Mouse (Mus musculus): ENCODE data around the gene Gli1. TPM values are rescaled to one million over a fixed set of nuclear protein-coding genes. Genes with fewer than 3 reads are reported as not detected.

Gene Gli1
- polyA plus RNA-seq, 1 experiment from 2014 or later: 4.2 TPM

GRCm38 (mm10) chr10:127297015-127297871 is 44.5 kb downstream of the Gli1 start:
- ATAC-seq (no peak), DNase-seq (ENCODE audit: low spot score) (no peak)
- no peak for TF ChIP-seq CTCF (IDR thresholded peaks at IDR 0.05)
- no peak for TF ChIP-seq EP300 (IDR thresholded peaks at IDR 0.05)
- Histone ChIP-seq H3K4me3 (ENCODE audit: low read depth, low read length) (no peak overlapping the region), H3K9me3 (ENCODE audit: low read length) (no peaks in the 10 kb centered on the region), H3K4me2 (replicated peaks; ENCODE audit: low read depth, low read length) (no peak overlapping the region), H3K27ac (ENCODE audit: low read length) (no peak overlapping the region), H3K9ac (replicated peaks; ENCODE audit: low read depth) (no peak overlapping the region), H3K36me3 (ENCODE audit: insufficient read depth, low read length) (peaks cover 36% of the 10 kb centered on the region), H3K4me1 (ENCODE audit: insufficient read depth, low read depth, low read length) (no peaks in the 10 kb centered on the region), H3K27me3 (replicated peaks; ENCODE audit: insufficient read depth, low read length) (no peaks in the 10 kb centered on the region)
- 91% methylated on average over 13 of the region's 16 CpGs for WGBS

GRCm38 (mm10) chr10:127295986-127296794 is 45.6 kb downstream of the Gli1 start:
- H3K4me3 ChIP-seq (ENCODE audit: low read depth, low read length): no peak overlapping the region
- H3K27me3 ChIP-seq (replicated peaks; ENCODE audit: insufficient read depth, low read length): no peaks in the 10 kb centered on the region
- TF ChIP-seq EP300 (IDR thresholded peaks at IDR 0.05): no peak
- TF ChIP-seq CTCF (IDR thresholded peaks at IDR 0.05): no peak
- no peak overlapping the region for H3K27ac ChIP-seq (ENCODE audit: low read length)
- H3K4me2 ChIP-seq (replicated peaks; ENCODE audit: low read depth, low read length): no peak overlapping the region
- no peaks in the 10 kb centered on the region for H3K9me3 ChIP-seq (ENCODE audit: low read length)
- DNase-seq (ENCODE audit: low spot score): no peak
- H3K36me3 ChIP-seq (ENCODE audit: insufficient read depth, low read length): peaks cover 32% of the 10 kb centered on the region
- H3K9ac ChIP-seq (replicated peaks; ENCODE audit: low read depth): no peak overlapping the region
- peaks cover 9% of the 10 kb centered on the region for H3K4me1 ChIP-seq (ENCODE audit: insufficient read depth, low read depth, low read length)
- no peak for ATAC-seq
- 83% methylated on average over 24 of the region's 24 CpGs for WGBS

GRCm38 (mm10) chr10:127294895-127295510 is 46.8 kb downstream of the Gli1 start:
- no peak for ATAC-seq
- H3K36me3 ChIP-seq (ENCODE audit: insufficient read depth, low read length): peaks cover 27% of the 10 kb centered on the region
- WGBS: 86% methylated on average over 10 of the region's 10 CpGs

GRCm38 (mm10) chr10:127293590-127294113 is 48.1 kb downstream of the Gli1 start:
- 85% methylated on average over 3 of the region's 3 CpGs for WGBS
- no peak overlapping the region for H3K27ac ChIP-seq (ENCODE audit: low read length)
- ATAC-seq (no peak), DNase-seq (ENCODE audit: low spot score) (no peak)
- no peak overlapping the region for H3K9ac ChIP-seq (replicated peaks; ENCODE audit: low read depth)
- no peaks in the 10 kb centered on the region for H3K27me3 ChIP-seq (replicated peaks; ENCODE audit: insufficient read depth, low read length)
- no peaks in the 10 kb centered on the region for H3K9me3 ChIP-seq (ENCODE audit: low read length)
- peaks cover 22% of the 10 kb centered on the region for H3K36me3 ChIP-seq (ENCODE audit: insufficient read depth, low read length)
- H3K4me1 ChIP-seq (ENCODE audit: insufficient read depth, low read depth, low read length): peaks cover 15% of the 10 kb centered on the region
- H3K4me3 ChIP-seq (ENCODE audit: low read depth, low read length): no peak overlapping the region
- no peak overlapping the region for H3K4me2 ChIP-seq (replicated peaks; ENCODE audit: low read depth, low read length)
- no peak for TF ChIP-seq CTCF (IDR thresholded peaks at IDR 0.05)
- no peak for TF ChIP-seq EP300 (IDR thresholded peaks at IDR 0.05)

More at GRCm38 (mm10) chr10:127294895-127295510, 46.8 kb downstream of the Gli1 start:
- TF ChIP-seq EP300 (IDR thresholded peaks at IDR 0.05): no peak
- no peak for TF ChIP-seq CTCF (IDR thresholded peaks at IDR 0.05)
- peaks cover 10% of the 10 kb centered on the region for H3K4me1 ChIP-seq (ENCODE audit: insufficient read depth, low read depth, low read length)
- H3K4me2 ChIP-seq (replicated peaks; ENCODE audit: low read depth, low read length): no peak overlapping the region
- no peaks in the 10 kb centered on the region for H3K9me3 ChIP-seq (ENCODE audit: low read length)
- H3K27me3 ChIP-seq (replicated peaks; ENCODE audit: insufficient read depth, low read length): no peaks in the 10 kb centered on the region
- no peak for DNase-seq (ENCODE audit: low spot score)
- H3K4me3 ChIP-seq (ENCODE audit: low read depth, low read length): no peak overlapping the region
- H3K27ac ChIP-seq (ENCODE audit: low read length): no peak overlapping the region
- H3K9ac ChIP-seq (replicated peaks; ENCODE audit: low read depth): no peak overlapping the region

GRCm38 (mm10) chr10:127292987-127293538 is 48.7 kb downstream of the Gli1 start:
- Histone ChIP-seq H3K9me3 (ENCODE audit: low read length) (no peaks in the 10 kb centered on the region), H3K9ac (replicated peaks; ENCODE audit: low read depth) (no peak overlapping the region), H3K4me1 (ENCODE audit: insufficient read depth, low read depth, low read length) (peaks cover 15% of the 10 kb centered on the region), H3K27me3 (replicated peaks; ENCODE audit: insufficient read depth, low read length) (no peaks in the 10 kb centered on the region), H3K4me3 (ENCODE audit: low read depth, low read length) (no peak overlapping the region), H3K4me2 (replicated peaks; ENCODE audit: low read depth, low read length) (no peak overlapping the region), H3K27ac (ENCODE audit: low read length) (no peak overlapping the region), H3K36me3 (ENCODE audit: insufficient read depth, low read length) (peaks cover 22% of the 10 kb centered on the region)
- peak; percentile 78 for DNase-seq (ENCODE audit: low spot score)
- 57% methylated on average over 6 of the region's 6 CpGs for WGBS
- TF ChIP-seq CTCF (IDR thresholded peaks at IDR 0.05) (no peak), EP300 (IDR thresholded peaks at IDR 0.05) (no peak)
- no peak for ATAC-seq
